Mouse (Mus musculus) stomach, embryonic 14.5 days (tissue): Measurements from ENCODE around the gene Gcsam. TPM values are rescaled to one million over a fixed set of nuclear protein-coding genes. Genes with fewer than 3 reads are reported as not detected.

ENCODE experiments used
- ATAC-seq: fragments of 200-750 bp; cut with Nextera tagmentation; 2 replicates; pipeline ENCODE4 v1.8.0; 2017; ENCODE audit warnings: low read depth, moderate TSS enrichment; ENCODE audit not compliant: insufficient number of reproducible peaks, insufficient read depth, low FRiP score
- H3K27ac ChIP-seq: fragments of 300-500 bp; sonication (generic); 2 replicates; pipeline ENCODE4 v1.5.1; 2014; ENCODE audit warnings: mild to moderate bottlenecking, low read length, moderate library complexity, mixed read lengths
- H3K27me3 ChIP-seq: fragments of 300-500 bp; sonication (generic); 2 replicates; pipeline ENCODE4 v1.6.1; 2014; ENCODE audit warnings: low read length, control low read depth, mixed read lengths; ENCODE audit not compliant: control insufficient read depth, insufficient read depth
- H3K36me3 ChIP-seq: fragments of 300-500 bp; sonication (generic); 2 replicates; pipeline ENCODE4 v1.6.1; 2014; ENCODE audit warnings: mild to moderate bottlenecking, control low read depth, low read length, moderate library complexity, mixed read lengths; ENCODE audit not compliant: control insufficient read depth, insufficient read depth
- H3K4me1 ChIP-seq: fragments of 300-500 bp; sonication (generic); 2 replicates; pipeline ENCODE4 v1.6.1; 2014; ENCODE audit warnings: low read length, control low read depth, mixed read lengths; ENCODE audit not compliant: control insufficient read depth, insufficient read depth
- H3K4me2 ChIP-seq: fragments of 300-500 bp; sonication (generic); replicated peaks from 2 replicates; pipeline ENCODE4 v1.6.1; 2014; ENCODE audit warnings: low read depth, low read length, control low read depth
- H3K4me3 ChIP-seq: fragments of 300-500 bp; sonication (generic); 2 replicates; pipeline ENCODE4 v1.5.1; 2014; ENCODE audit warnings: low read depth, low read length, control low read depth
- H3K9ac ChIP-seq: fragments of 300-500 bp; sonication (generic); replicated peaks from 2 replicates; pipeline ENCODE4 v1.6.1; 2014; ENCODE audit warnings: low read depth, mild to moderate bottlenecking, control low read depth, low read length, moderate library complexity, mixed read lengths
- H3K9me3 ChIP-seq: fragments of 300-500 bp; sonication (generic); 2 replicates; pipeline ENCODE4 v1.6.1; 2016; ENCODE audit warnings: low read depth, low read length, control low read depth; ENCODE audit not compliant: control insufficient read depth
- WGBS: fragments of 180-500 bp; shearing (Covaris S2); extraction: QIAGEN DNeasy Blood & Tissue Kit; methylation state at CpG from one replicate; pipeline ENCODE4 v1.1.7; 2014; 5-methylcytosine and 5-hydroxymethylcytosine counted together
- polyA plus RNA-seq: library from polyadenylated mRNA; unstranded; fragments of >200 nt; fragmentation: Nextera tagmentation; extraction: Ambion mirVana; gene quantifications from 2 replicates; pipeline ENCODE4 v1.2.1, GENCODE M21; 2014

The Gcsam gene
- polyA plus RNA-seq: 0.07 and 0.18 TPM in 2 replicates

GRCm38 (mm10) chr16:45610267-45610666 is at the start of gene Gcsam:
Gene Gcsam (plus strand): TSS chr16:45610380.
- Histone ChIP-seq H3K4me2 (no peak within 1 kb of the TSS), H3K27ac (no peak within 1 kb of the TSS), H3K9ac (no peak within 1 kb of the TSS), H3K9me3 (no peaks in the 10 kb centered on the region), H3K36me3 (no peaks in the 10 kb centered on the region), H3K4me1 (0 out of 2 replicates have a peak, but pooled peaks cover 3% of the 10 kb centered on the region), H3K4me3 (no peak within 1 kb of the TSS), H3K27me3 (no peaks in the 10 kb centered on the region)
- ATAC-seq: no peak
- 50% methylated on average over 4 of the region's 4 CpGs for WGBS

DNA sequence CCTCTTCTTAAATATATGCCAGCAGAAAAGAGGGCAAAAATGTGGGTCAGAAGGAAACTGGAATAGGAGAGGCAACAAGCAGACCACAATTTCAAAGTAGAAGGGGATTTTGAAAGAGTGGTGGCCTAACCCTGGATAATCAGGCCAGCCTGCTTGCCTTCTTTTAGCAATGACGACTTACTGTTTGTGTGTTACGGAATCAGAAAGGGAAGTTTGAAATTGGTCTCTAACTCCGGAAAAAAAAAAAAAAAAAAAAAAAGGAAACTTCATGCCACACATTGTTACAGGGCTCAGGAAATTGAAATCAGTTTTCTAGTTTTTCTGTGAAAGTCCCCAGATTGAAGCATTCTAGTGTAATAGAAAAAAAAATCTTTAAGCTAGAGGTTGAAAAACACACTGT is 48.4 kb upstream of the Gcsam start:
- H3K36me3 ChIP-seq: no peaks in the 10 kb centered on the region
- H3K9ac ChIP-seq: no peak overlapping the region
- no peak overlapping the region for H3K4me2 ChIP-seq
- H3K9me3 ChIP-seq: no peaks in the 10 kb centered on the region
- no peaks in the 10 kb centered on the region for H3K4me1 ChIP-seq
- H3K27me3 ChIP-seq: no peaks in the 10 kb centered on the region
- 55% methylated on average over 3 of the region's 3 CpGs for WGBS
- no peak for ATAC-seq
- H3K4me3 ChIP-seq: no peak overlapping the region
- H3K27ac ChIP-seq: no peak overlapping the region

GRCm38 (mm10) chr16:45572307-45572706 is 37.9 kb upstream of the Gcsam start:
- H3K9ac ChIP-seq: no peak overlapping the region
- H3K36me3 ChIP-seq: no peaks in the 10 kb centered on the region
- no peaks in the 10 kb centered on the region for H3K9me3 ChIP-seq
- no peak overlapping the region for H3K4me2 ChIP-seq
- 90% methylated on average over 3 of the region's 3 CpGs for WGBS
- H3K27me3 ChIP-seq: no peaks in the 10 kb centered on the region
- no peak overlapping the region for H3K27ac ChIP-seq
- no peaks in the 10 kb centered on the region for H3K4me1 ChIP-seq
- no peak overlapping the region for H3K4me3 ChIP-seq
- no peak for ATAC-seq

DNA sequence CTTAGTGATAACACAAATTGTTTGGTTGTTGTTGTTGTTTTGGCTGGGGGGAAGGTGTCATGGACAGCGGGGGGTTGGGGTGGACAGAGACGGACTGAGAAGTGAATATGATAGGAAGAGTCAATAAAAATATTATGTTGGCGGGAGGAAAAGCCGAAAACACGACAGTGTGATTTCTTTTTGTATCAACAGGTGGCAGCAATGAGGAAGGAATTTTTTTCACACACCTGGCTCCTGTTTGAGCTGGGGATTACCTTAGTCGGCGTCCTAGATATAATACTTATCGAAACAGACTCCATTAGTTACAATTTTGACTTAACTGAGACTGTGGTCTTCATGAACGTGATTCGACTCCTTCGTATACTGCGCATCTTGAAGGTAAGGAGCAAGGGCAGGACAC is 30.3 kb upstream of the Gcsam start:
- Histone ChIP-seq H3K4me3 (no peak overlapping the region), H3K27ac (no peak overlapping the region), H3K36me3 (no peaks in the 10 kb centered on the region), H3K4me1 (no peaks in the 10 kb centered on the region), H3K27me3 (no peaks in the 10 kb centered on the region), H3K9ac (no peak overlapping the region), H3K9me3 (no peaks in the 10 kb centered on the region), H3K4me2 (no peak overlapping the region)
- no peak for ATAC-seq
- WGBS: 47% methylated on average over 12 of the region's 12 CpGs

DNA sequence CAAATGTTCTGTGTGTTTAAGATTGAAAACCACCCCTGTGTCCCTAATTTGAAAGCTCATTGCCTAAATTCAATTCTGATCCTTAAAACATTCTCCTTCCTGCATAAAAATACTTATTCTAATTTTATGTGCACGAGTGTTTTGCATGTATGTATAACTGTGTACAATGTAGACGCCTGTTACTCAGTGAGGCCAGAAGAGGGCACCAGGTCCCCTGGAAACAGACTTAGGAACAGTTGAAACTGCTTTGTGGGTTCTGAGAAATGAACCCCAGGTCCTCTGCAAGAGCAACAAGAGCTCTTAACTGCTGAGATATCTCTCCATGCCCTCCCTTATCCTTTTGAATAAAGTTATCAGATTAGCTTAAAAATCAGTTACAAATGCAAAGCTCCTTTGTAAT is 27.7 kb upstream of the Gcsam start:
- ATAC-seq: no peak
- Histone ChIP-seq H3K9ac (no peak overlapping the region), H3K36me3 (no peaks in the 10 kb centered on the region), H3K4me1 (no peaks in the 10 kb centered on the region), H3K4me2 (no peak overlapping the region), H3K27ac (no peak overlapping the region), H3K4me3 (no peak overlapping the region), H3K9me3 (no peaks in the 10 kb centered on the region), H3K27me3 (no peaks in the 10 kb centered on the region)
- 37% methylated on average over 2 of the region's 2 CpGs for WGBS

- 72% methylated on average over 1 of the region's 1 CpGs for WGBS
Measured at GRCm38 (mm10) chr16:45593656-45594055, 16.5 kb upstream of the Gcsam start.

GRCm38 (mm10) chr16:45595494-45595893 is 14.7 kb upstream of the Gcsam start:
- Histone ChIP-seq H3K27me3 (no peaks in the 10 kb centered on the region), H3K9ac (no peak overlapping the region), H3K36me3 (no peaks in the 10 kb centered on the region), H3K4me2 (no peak overlapping the region), H3K4me3 (no peak overlapping the region), H3K27ac (no peak overlapping the region), H3K4me1 (no peaks in the 10 kb centered on the region), H3K9me3 (no peaks in the 10 kb centered on the region)
- no peak for ATAC-seq

More at GRCm38 (mm10) chr16:45593656-45594055, 16.5 kb upstream of the Gcsam start:
- no peaks in the 10 kb centered on the region for H3K9me3 ChIP-seq
- no peaks in the 10 kb centered on the region for H3K36me3 ChIP-seq
- no peak overlapping the region for H3K4me2 ChIP-seq
- H3K9ac ChIP-seq: no peak overlapping the region
- H3K27ac ChIP-seq: no peak overlapping the region
- ATAC-seq: no peak
- no peak overlapping the region for H3K4me3 ChIP-seq
- H3K27me3 ChIP-seq: no peaks in the 10 kb centered on the region
- H3K4me1 ChIP-seq: no peaks in the 10 kb centered on the region

- no peak overlapping the region for H3K9ac ChIP-seq
- H3K4me3 ChIP-seq: no peak overlapping the region
- no peaks in the 10 kb centered on the region for H3K36me3 ChIP-seq
- WGBS: 21% methylated on average over 4 of the region's 4 CpGs
- H3K4me2 ChIP-seq: no peak overlapping the region
- 0 out of 2 replicates have a peak, but pooled peaks cover 3% of the 10 kb centered on the region for H3K4me1 ChIP-seq
- ATAC-seq: peak; percentile 56; the same call in 1 of the 2 replicates
- no peaks in the 10 kb centered on the region for H3K27me3 ChIP-seq
- H3K9me3 ChIP-seq: no peaks in the 10 kb centered on the region
- H3K27ac ChIP-seq: peak overlapping the region; percentile 48; the same call in 1 of the 2 replicates
Measured at GRCm38 (mm10) chr16:45608481-45608954, 1.7 kb upstream of the Gcsam start.

DNA sequence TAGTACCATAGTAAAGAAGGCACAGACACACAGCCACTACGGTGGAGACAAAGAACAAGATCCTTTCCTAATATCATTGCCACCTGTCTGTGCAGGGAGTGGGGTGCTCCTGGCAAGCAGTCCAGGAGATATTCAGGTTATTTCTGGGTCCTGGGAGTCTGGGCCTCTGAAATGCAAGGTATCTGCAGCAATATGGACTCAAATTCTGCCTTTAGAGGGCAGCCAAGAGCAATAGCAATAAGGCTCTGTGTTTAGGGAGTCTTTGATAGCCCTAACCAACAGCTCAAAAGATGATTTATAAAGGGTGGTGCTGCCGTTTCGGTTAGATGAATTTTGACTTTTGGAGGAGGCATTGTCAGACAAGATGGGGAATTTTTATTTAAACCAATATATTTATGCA is 880 bp upstream of the Gcsam start:
- ATAC-seq: no peak
- Histone ChIP-seq H3K27me3 (no peaks in the 10 kb centered on the region), H3K4me2 (no peak overlapping the region), H3K9ac (no peak overlapping the region), H3K4me3 (no peak overlapping the region), H3K27ac (no peak overlapping the region), H3K36me3 (no peaks in the 10 kb centered on the region), H3K4me1 (0 out of 2 replicates have a peak, but pooled peaks cover 3% of the 10 kb centered on the region), H3K9me3 (no peaks in the 10 kb centered on the region)
- WGBS: 72% methylated on average over 3 of the region's 3 CpGs
